Mouse (Mus musculus) heart, adult 18-20 months (tissue): ENCODE measurements around the gene Gm813. TPM values are rescaled to one million over a fixed set of nuclear protein-coding genes. Genes with fewer than 3 reads are reported as not detected.

Experiments
- DNase-seq, 2 experiments: peaks; one replicate each; pipeline ENCODE4 v3.0.0; 2021 to 2022; ENCODE audit warnings: mixed read lengths in 1 of 2
- total RNA-seq, 2 experiments: library from RNA; stranded (reverse); gene quantifications; 2 replicates each; pipeline ENCODE4 v1.2.3; 2021

Gene Gm813
- total RNA-seq, 2 experiments from 2014 or later: not detected

- DNase-seq: no peak
Measured at GRCm38 (mm10) chr16:58604680-58605079, 12.1 kb downstream of the Gm813 start.

- no peak for DNase-seq
Measured at GRCm38 (mm10) chr16:58603831-58604230, 12.9 kb downstream of the Gm813 start.

- peak; percentile 43 to 47 for DNase-seq
Measured at GRCm38 (mm10) chr16:58600846-58601245, 15.9 kb downstream of the Gm813 start.

GRCm38 (mm10) chr16:58591299-58591698 is 25.5 kb downstream of the Gm813 start:
- DNase-seq: no peak

- no peak for DNase-seq
Measured at GRCm38 (mm10) chr16:58589444-58589843, 27.3 kb downstream of the Gm813 start.

GRCm38 (mm10) chr16:58573949-58574722 is 42.6 kb downstream of the Gm813 start:
- DNase-seq: no peak

- DNase-seq: no peak
Measured at GRCm38 (mm10) chr16:58570694-58571264, 46.0 kb downstream of the Gm813 start.

Other genes starting within 250 kb of the Gm813 start
- 10 to 100 TPM; 11.1 to 14.8 TPM for gene Dcbld2, start 208.5 kb downstream of the Gm813 start, total RNA-seq
- 10 to 100 TPM; 41.9 to 43.0 TPM for gene St3gal6, start 92.7 kb downstream of the Gm813 start, total RNA-seq
- gene E330017A01Rik, start 21.8 kb upstream of the Gm813 start, total RNA-seq: not detected
- 10 to 100 TPM; 36.5 to 37.9 TPM for gene Cpox, start 53.3 kb upstream of the Gm813 start, total RNA-seq
- gene Gpr15, start 102.1 kb upstream of the Gm813 start, total RNA-seq: not detected
- gene Cldnd1, start 110.9 kb upstream of the Gm813 start, total RNA-seq: 10 to 100 TPM; 48.7 to 51.0 TPM
- gene Olfr172, start 146.2 kb upstream of the Gm813 start, total RNA-seq: not detected
- not detected for gene Olfr173, start 183.3 kb upstream of the Gm813 start, total RNA-seq
- not detected for gene Olfr175-ps1, start 209.8 kb upstream of the Gm813 start, total RNA-seq